Mouse (Mus musculus): ENCODE measurements around the gene Bet1l. TPM values are rescaled to one million over a fixed set of nuclear protein-coding genes. Genes with fewer than 3 reads are reported as not detected.

Bet1l gene
- polyA plus RNA-seq, 2 experiments = 11.6 to 20.6 TPM

GRCm38 (mm10) chr7:140843806-140844205, 13.6 kb downstream of the Bet1l start:
- Histone ChIP-seq H3K9me3 (ENCODE audit: control insufficient read depth, low read length) (no peaks in the 10 kb centered on the region), H3K4me2 (ENCODE audit: low read depth) (no peak overlapping the region), H3K27me3 (ENCODE audit: control insufficient read depth, insufficient read depth, low read length) (no peaks in the 10 kb centered on the region; the same call in 1 of the 2 replicates), H3K9ac (replicated peaks) (no peak overlapping the region), H3K27ac (no peak overlapping the region), H3K4me3 (ENCODE audit: insufficient read depth in 1 of 2, low read depth in 2 of 2, low read length in 2 of 2) (no peak overlapping the region), H3K4me1 (replicated peaks; ENCODE audit: control insufficient read depth in 2 of 2, insufficient read depth in 2 of 2, low read length in 1 of 2) (no peaks in the 10 kb centered on the region), H3K36me3 (replicated peaks; ENCODE audit: control insufficient read depth, insufficient read depth, low read depth) (no peaks in the 10 kb centered on the region)
- no peak for TF ChIP-seq CTCF (IDR thresholded peaks at IDR 0.05; ENCODE audit: low read depth)
- TF ChIP-seq EP300 (IDR thresholded peaks at IDR 0.05; ENCODE audit: low read depth) = no peak
- 59% methylated on average over 7 of the region's 7 CpGs for WGBS (ENCODE audit: insufficient replicate concordance)
- no peak for ATAC-seq (ENCODE audit: insufficient read depth)
- no peak for DNase-seq (ENCODE audit: low read depth in 3 of 3, low spot score in 3 of 3)

- no peaks in the 10 kb centered on the region for H3K9me3 ChIP-seq (ENCODE audit: control insufficient read depth, low read length)
- no peak overlapping the region for H3K9ac ChIP-seq (replicated peaks)
- H3K4me1 ChIP-seq (replicated peaks; ENCODE audit: control insufficient read depth in 2 of 2, insufficient read depth in 2 of 2, low read length in 1 of 2) = no peaks in the 10 kb centered on the region
- no peak overlapping the region for H3K4me2 ChIP-seq (ENCODE audit: low read depth)
- no peak for DNase-seq (ENCODE audit: low read depth in 3 of 3, low spot score in 3 of 3)
- 29% methylated on average over 19 of the region's 19 CpGs for WGBS (ENCODE audit: insufficient replicate concordance)
- H3K36me3 ChIP-seq (replicated peaks; ENCODE audit: control insufficient read depth, insufficient read depth, low read depth) = no peaks in the 10 kb centered on the region
- TF ChIP-seq CTCF (IDR thresholded peaks at IDR 0.05; ENCODE audit: low read depth) (no peak), EP300 (IDR thresholded peaks at IDR 0.05; ENCODE audit: low read depth) (no peak)
- H3K27ac ChIP-seq = no peak overlapping the region
- H3K27me3 ChIP-seq (ENCODE audit: control insufficient read depth, insufficient read depth, low read length) = no peaks in the 10 kb centered on the region; the same call in 1 of the 2 replicates
- no peak overlapping the region for H3K4me3 ChIP-seq (ENCODE audit: insufficient read depth in 1 of 2, low read depth in 2 of 2, low read length in 2 of 2)
- ATAC-seq (ENCODE audit: insufficient read depth) = no peak
Measured at GRCm38 (mm10) chr7:140840750-140841735, 16.3 kb downstream of the Bet1l start.

- Histone ChIP-seq H3K27ac (no peak overlapping the region), H3K4me2 (ENCODE audit: low read depth) (no peak overlapping the region), H3K4me3 (ENCODE audit: insufficient read depth in 1 of 2, low read depth in 2 of 2, low read length in 2 of 2) (no peak overlapping the region), H3K36me3 (replicated peaks; ENCODE audit: control insufficient read depth, insufficient read depth, low read depth) (no peaks in the 10 kb centered on the region), H3K4me1 (replicated peaks; ENCODE audit: control insufficient read depth in 2 of 2, insufficient read depth in 2 of 2, low read length in 1 of 2) (peaks cover 0 to 3% of the 10 kb centered on the region in 2 experiments; a peak in 1 of 4 replicates), H3K9me3 (ENCODE audit: control insufficient read depth, low read length) (no peaks in the 10 kb centered on the region), H3K27me3 (ENCODE audit: control insufficient read depth, insufficient read depth, low read length) (no peaks in the 10 kb centered on the region; the same call in 1 of the 2 replicates), H3K9ac (replicated peaks) (no peak overlapping the region)
- TF ChIP-seq CTCF (IDR thresholded peaks at IDR 0.05; ENCODE audit: low read depth) (no peak), EP300 (IDR thresholded peaks at IDR 0.05; ENCODE audit: low read depth) (no peak)
- ATAC-seq (ENCODE audit: insufficient read depth) (no peak), DNase-seq (ENCODE audit: low read depth in 3 of 3, low spot score in 3 of 3) (no peak)
- 53% methylated on average over 5 of the region's 5 CpGs for WGBS (ENCODE audit: insufficient replicate concordance)
Measured at GRCm38 (mm10) chr7:140839556-140839955, 17.8 kb downstream of the Bet1l start.

DNA sequence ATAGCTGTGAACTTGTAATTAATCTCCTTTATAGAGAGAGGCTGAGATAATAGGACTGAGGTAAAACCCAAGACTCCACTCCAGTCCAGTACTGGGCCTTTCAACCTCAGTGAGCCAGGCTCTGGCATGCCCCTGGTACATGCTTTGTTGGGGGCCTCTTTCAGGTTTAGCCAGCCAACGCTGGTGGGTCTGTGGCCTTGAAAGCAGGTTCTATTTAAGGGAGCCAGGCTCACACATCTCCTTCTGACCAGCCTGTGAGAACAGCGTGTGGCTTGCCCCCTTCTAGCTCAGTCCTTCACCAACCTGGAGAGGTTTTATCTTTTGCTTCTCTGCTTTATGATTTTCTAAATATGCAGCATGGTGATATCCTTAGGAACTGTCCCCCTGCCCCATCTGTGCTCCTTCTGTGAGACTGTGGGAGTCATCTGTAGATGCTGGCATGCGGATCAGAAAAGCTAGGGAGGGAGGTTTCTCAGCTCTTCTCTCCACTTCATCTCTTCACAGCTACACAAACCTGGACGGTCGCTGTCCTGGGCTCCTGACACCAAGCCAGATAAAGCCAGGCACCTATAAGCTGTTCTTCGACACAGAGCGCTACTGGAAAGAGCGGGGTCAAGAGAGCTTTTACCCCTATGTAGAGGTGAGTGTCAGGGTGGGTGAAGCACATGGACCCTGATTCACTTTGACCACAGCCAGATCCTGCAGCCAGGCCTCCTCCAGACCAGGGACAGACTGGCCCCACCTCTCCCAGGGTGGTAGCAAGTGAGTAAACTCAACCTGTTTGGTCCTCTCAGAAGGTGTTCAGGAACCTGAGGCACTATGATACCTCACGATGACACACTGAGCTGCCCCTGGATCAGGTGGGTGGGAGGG, 20.9 kb downstream of the Bet1l start:
- Histone ChIP-seq H3K36me3 (replicated peaks; ENCODE audit: control insufficient read depth, insufficient read depth, low read depth) (no peaks in the 10 kb centered on the region), H3K27me3 (ENCODE audit: control insufficient read depth, insufficient read depth, low read length) (no peaks in the 10 kb centered on the region; the same call in 1 of the 2 replicates), H3K9ac (replicated peaks) (no peak overlapping the region), H3K27ac (no peak overlapping the region), H3K9me3 (ENCODE audit: control insufficient read depth, low read length) (no peaks in the 10 kb centered on the region), H3K4me1 (replicated peaks; ENCODE audit: control insufficient read depth in 2 of 2, insufficient read depth in 2 of 2, low read length in 1 of 2) (peaks cover 0 to 3% of the 10 kb centered on the region in 2 experiments; a peak in 1 of 4 replicates), H3K4me2 (ENCODE audit: low read depth) (no peak overlapping the region), H3K4me3 (ENCODE audit: insufficient read depth in 1 of 2, low read depth in 2 of 2, low read length in 2 of 2) (no peak overlapping the region)
- no peak for DNase-seq (ENCODE audit: low read depth in 3 of 3, low spot score in 3 of 3)
- 59% methylated on average over 9 of the region's 9 CpGs for WGBS (ENCODE audit: insufficient replicate concordance)
- ATAC-seq (ENCODE audit: insufficient read depth) = no peak
- TF ChIP-seq CTCF (IDR thresholded peaks at IDR 0.05; ENCODE audit: low read depth) (no peak), EP300 (IDR thresholded peaks at IDR 0.05; ENCODE audit: low read depth) (no peak)
